Mouse (Mus musculus) ES-E14 (cell line): Measurements from ENCODE around the gene Spn.

ENCODE experiments used
- HCFC1 ChIP-seq: IDR thresholded peaks from 2 replicates; pipeline ENCODE4 v1.6.1; 2012; ENCODE audit warnings: low read length, inconsistent platforms, borderline replicate concordance; ENCODE audit not compliant: insufficient read depth
- MAFK ChIP-seq: IDR thresholded peaks from 2 replicates; pipeline ENCODE4 v1.6.1; 2014; ENCODE audit warnings: mild to moderate bottlenecking, low read depth, low read length, inconsistent platforms; ENCODE audit not compliant: insufficient read depth

DNA sequence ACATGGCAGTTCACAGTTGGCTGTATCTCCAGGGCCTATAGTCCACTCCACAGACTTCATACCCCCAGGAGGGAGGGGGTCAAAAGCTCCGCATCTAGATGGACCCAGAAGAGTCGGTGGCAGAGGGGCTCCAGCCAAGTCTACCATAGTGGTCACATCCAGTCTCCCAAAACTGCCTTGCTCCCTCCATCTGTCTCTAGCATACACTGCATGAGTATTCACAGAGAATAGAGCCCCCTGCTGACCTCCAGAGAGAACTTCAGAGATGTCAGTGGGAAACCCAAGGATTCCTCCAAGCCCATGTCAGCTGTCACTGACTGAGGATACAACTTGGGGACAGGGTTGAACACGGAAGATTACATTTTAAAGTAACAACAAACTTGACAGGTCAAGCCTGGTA, 48.0 kb upstream of the Spn start:
- TF ChIP-seq MAFK (no peak), HCFC1 (no peak)
